Mouse (Mus musculus): ENCODE results near the gene A130010J15Rik. TPM values are rescaled to one million over a fixed set of nuclear protein-coding genes. Genes with fewer than 3 reads are reported as not detected.

Gene A130010J15Rik
- total RNA-seq, 2 experiments from 2014 or later = 6.7 to 7.0 TPM

Other genes with a start within 250 kb of the A130010J15Rik start
- gene Syt14, start 132.3 kb upstream of the A130010J15Rik start, total RNA-seq (2014; fragmentation: Nextera tagmentation) = not detected in 2 replicates
- 0.21 and 0.47 TPM in 2 replicates for gene Syt14, start 132.3 kb upstream of the A130010J15Rik start, total RNA-seq (2017)
- 26.3 and 40.3 TPM in 2 replicates for gene Diexf, start 37.8 kb upstream of the A130010J15Rik start, total RNA-seq (2014; fragmentation: Nextera tagmentation)
- gene Diexf, start 37.8 kb upstream of the A130010J15Rik start, total RNA-seq (2017) = 21.9 and 26.1 TPM in 2 replicates
- not detected in 2 replicates for gene Irf6, start 14.9 kb upstream of the A130010J15Rik start, total RNA-seq (2014; fragmentation: Nextera tagmentation)
- gene Irf6, start 14.9 kb upstream of the A130010J15Rik start, total RNA-seq (2017) = 0.22 TPM in 1 of 2 replicates, not detected in the other
- gene Traf3ip3, start 33.7 kb downstream of the A130010J15Rik start, total RNA-seq (2014; fragmentation: Nextera tagmentation) = 77.4 and 94.9 TPM in 2 replicates
- 61.3 and 96.4 TPM in 2 replicates for gene Traf3ip3, start 33.7 kb downstream of the A130010J15Rik start, total RNA-seq (2017)
- gene Lamb3, start 39.7 kb downstream of the A130010J15Rik start, total RNA-seq (2014; fragmentation: Nextera tagmentation) = 6.7 and 8.8 TPM in 2 replicates
- gene Lamb3, start 39.7 kb downstream of the A130010J15Rik start, total RNA-seq (2017) = 2.9 and 3.2 TPM in 2 replicates
- 19.3 and 43.7 TPM in 2 replicates for gene Hsd11b1, start 96.0 kb downstream of the A130010J15Rik start, total RNA-seq (2014; fragmentation: Nextera tagmentation)
- 27.4 and 31.4 TPM in 2 replicates for gene Hsd11b1, start 96.0 kb downstream of the A130010J15Rik start, total RNA-seq (2017)
- gene G0s2, start 105.2 kb downstream of the A130010J15Rik start, total RNA-seq (2014; fragmentation: Nextera tagmentation) = 1.8 and 2.3 TPM in 2 replicates
- gene G0s2, start 105.2 kb downstream of the A130010J15Rik start, total RNA-seq (2017) = 7.5 and 20.4 TPM in 2 replicates
- not detected in 2 replicates for gene Camk1g, start 202.3 kb downstream of the A130010J15Rik start, total RNA-seq (2014; fragmentation: Nextera tagmentation)
- not detected in 2 replicates for gene Camk1g, start 202.3 kb downstream of the A130010J15Rik start, total RNA-seq (2017)